Mouse (Mus musculus) hindbrain, embryonic 13.5 days (tissue): ENCODE data around the gene Dcbld2. TPM values are rescaled to one million over a fixed set of nuclear protein-coding genes. Genes with fewer than 3 reads are reported as not detected.

Experiments
- ATAC-seq: fragments of 200-750 bp; cut with Nextera tagmentation; 2 replicates; pipeline ENCODE4 v1.8.0; 2017; ENCODE audit warnings: moderate TSS enrichment; ENCODE audit not compliant: low FRiP score
- H3K27ac ChIP-seq: fragments of 300-500 bp; sonication (generic); 2 replicates; pipeline ENCODE4 v1.5.1; 2015; ENCODE audit warnings: inconsistent platforms, mild to moderate bottlenecking, moderate library complexity
- H3K27me3 ChIP-seq: fragments of 300-500 bp; sonication (generic); 2 replicates; pipeline ENCODE4 v1.6.1; 2015; ENCODE audit warnings: mild to moderate bottlenecking, inconsistent platforms
- H3K36me3 ChIP-seq: fragments of 300-500 bp; sonication (generic); 2 replicates; pipeline ENCODE4 v1.6.1; 2015; ENCODE audit warnings: mild to moderate bottlenecking, inconsistent platforms
- H3K4me1 ChIP-seq: fragments of 300-500 bp; sonication (generic); replicated peaks from 2 replicates; pipeline ENCODE4 v1.6.1; 2015; ENCODE audit warnings: inconsistent platforms
- H3K4me2 ChIP-seq: fragments of 300-500 bp; sonication (generic); 2 replicates; pipeline ENCODE4 v1.6.1; 2015; ENCODE audit warnings: inconsistent platforms, mild to moderate bottlenecking, moderate library complexity
- H3K4me3 ChIP-seq: fragments of 300-500 bp; sonication (generic); 2 replicates; pipeline ENCODE4 v1.5.1; 2015; ENCODE audit warnings: mild to moderate bottlenecking, inconsistent platforms
- H3K9ac ChIP-seq: fragments of 300-500 bp; sonication (generic); 2 replicates; pipeline ENCODE4 v1.6.1; 2015; ENCODE audit warnings: mild to moderate bottlenecking, inconsistent platforms
- H3K9me3 ChIP-seq: fragments of 300-500 bp; sonication (generic); 2 replicates; pipeline ENCODE4 v1.6.1; 2016; ENCODE audit warnings: inconsistent platforms
- WGBS: fragments of 180-500 bp; shearing (Covaris S2); methylation state at CpG from one replicate; pipeline ENCODE4 v1.1.7; 2015; 5-methylcytosine and 5-hydroxymethylcytosine counted together
- polyA plus RNA-seq: library from polyadenylated mRNA; unstranded; fragments of >200 nt; fragmentation: Nextera tagmentation; extraction: Ambion mirVana; gene quantifications from 2 replicates; pipeline ENCODE4 v1.2.1, GENCODE M21; 2015

The Dcbld2 gene
- polyA plus RNA-seq: 5.0 and 5.9 TPM in 2 replicates

GRCm38 (mm10) chr16:58408062-58408486, at the start of gene Dcbld2:
TSS of gene Dcbld2 (plus strand) at chr16:58408443.
- no peaks in the 10 kb centered on the region for H3K36me3 ChIP-seq
- H3K9ac ChIP-seq: peak within 1 kb of the TSS; percentile 88
- H3K27me3 ChIP-seq: no peaks in the 10 kb centered on the region
- peak; percentile 100 for ATAC-seq
- H3K4me3 ChIP-seq: peak within 1 kb of the TSS; percentile 94
- H3K9me3 ChIP-seq: no peaks in the 10 kb centered on the region
- peaks cover 22% of the 10 kb centered on the region for H3K4me1 ChIP-seq
- peak within 1 kb of the TSS; percentile 93 for H3K27ac ChIP-seq
- 0% methylated on average over 31 of the region's 32 CpGs for WGBS
- peak within 1 kb of the TSS; percentile 84 for H3K4me2 ChIP-seq

- ATAC-seq: no peak
- Histone ChIP-seq H3K4me1 (no peaks in the 10 kb centered on the region), H3K27ac (no peak overlapping the region), H3K4me2 (no peak overlapping the region), H3K4me3 (no peak overlapping the region), H3K36me3 (no peaks in the 10 kb centered on the region), H3K9me3 (no peaks in the 10 kb centered on the region), H3K27me3 (no peaks in the 10 kb centered on the region), H3K9ac (no peak overlapping the region)
- 21% methylated on average over 1 of the region's 1 CpGs for WGBS
Measured at GRCm38 (mm10) chr16:58377170-58377569, 31.1 kb upstream of the Dcbld2 start.

- no peaks in the 10 kb centered on the region for H3K36me3 ChIP-seq
- H3K4me1 ChIP-seq: no peaks in the 10 kb centered on the region
- H3K27ac ChIP-seq: no peak overlapping the region
- no peak overlapping the region for H3K9ac ChIP-seq
- no peak overlapping the region for H3K4me3 ChIP-seq
- no peaks in the 10 kb centered on the region for H3K27me3 ChIP-seq
- no peak for ATAC-seq
- WGBS: 68% methylated on average over 13 of the region's 13 CpGs
- H3K4me2 ChIP-seq: no peak overlapping the region
- no peaks in the 10 kb centered on the region for H3K9me3 ChIP-seq
Measured at GRCm38 (mm10) chr16:58377756-58378503, 30.3 kb upstream of the Dcbld2 start.

- H3K36me3 ChIP-seq: no peaks in the 10 kb centered on the region
- H3K27me3 ChIP-seq: no peaks in the 10 kb centered on the region
Measured at GRCm38 (mm10) chr16:58386241-58386757, 21.9 kb upstream of the Dcbld2 start.

GRCm38 (mm10) chr16:58389143-58389755, 19.0 kb upstream of the Dcbld2 start:
- Histone ChIP-seq H3K4me1 (peaks cover 7% of the 10 kb centered on the region; the same call in 1 of the 2 replicates), H3K36me3 (no peaks in the 10 kb centered on the region), H3K4me2 (peak overlapping the region; percentile 9; the same call in 1 of the 2 replicates), H3K4me3 (no peak overlapping the region), H3K9me3 (no peaks in the 10 kb centered on the region), H3K27ac (peak overlapping the region; percentile 32; the same call in 1 of the 2 replicates), H3K9ac (no peak overlapping the region), H3K27me3 (no peaks in the 10 kb centered on the region)
- peak; percentile 66 for ATAC-seq
- 16% methylated on average over 7 of the region's 7 CpGs for WGBS

More at GRCm38 (mm10) chr16:58386241-58386757, 21.9 kb upstream of the Dcbld2 start:
- no peak for ATAC-seq
- Histone ChIP-seq H3K4me2 (no peak overlapping the region), H3K4me3 (no peak overlapping the region), H3K27ac (no peak overlapping the region), H3K4me1 (peaks cover 7% of the 10 kb centered on the region; the same call in 1 of the 2 replicates), H3K9ac (no peak overlapping the region), H3K9me3 (no peaks in the 10 kb centered on the region)
- whole genome bisulfite sequencing: 87% methylated on average over 4 of the region's 4 CpGs

- ATAC-seq: no peak
- Histone ChIP-seq H3K36me3 (no peaks in the 10 kb centered on the region), H3K9me3 (no peaks in the 10 kb centered on the region), H3K4me1 (peaks cover 7% of the 10 kb centered on the region; the same call in 1 of the 2 replicates), H3K27ac (no peak overlapping the region), H3K4me3 (no peak overlapping the region), H3K4me2 (no peak overlapping the region), H3K9ac (no peak overlapping the region), H3K27me3 (no peaks in the 10 kb centered on the region; the same call in 1 of the 2 replicates)
- WGBS: 87% methylated on average over 3 of the region's 3 CpGs
Measured at GRCm38 (mm10) chr16:58393036-58393435, 15.2 kb upstream of the Dcbld2 start.

GRCm38 (mm10) chr16:58394156-58394555, 14.1 kb upstream of the Dcbld2 start:
- Histone ChIP-seq H3K4me2 (no peak overlapping the region), H3K9ac (no peak overlapping the region), H3K36me3 (no peaks in the 10 kb centered on the region), H3K27ac (no peak overlapping the region), H3K4me1 (peaks cover 2% of the 10 kb centered on the region; the same call in 1 of the 2 replicates), H3K4me3 (no peak overlapping the region), H3K9me3 (no peaks in the 10 kb centered on the region), H3K27me3 (no peaks in the 10 kb centered on the region; the same call in 1 of the 2 replicates)
- 90% methylated on average over 5 of the region's 5 CpGs for WGBS
- no peak for ATAC-seq

GRCm38 (mm10) chr16:58398604-58399003, 9.6 kb upstream of the Dcbld2 start:
- WGBS: 89% methylated on average over 3 of the region's 3 CpGs
- Histone ChIP-seq H3K4me2 (no peak overlapping the region), H3K9ac (no peak overlapping the region), H3K27me3 (no peaks in the 10 kb centered on the region; the same call in 1 of the 2 replicates), H3K9me3 (no peaks in the 10 kb centered on the region), H3K4me1 (peaks cover 1% of the 10 kb centered on the region; the same call in 1 of the 2 replicates), H3K4me3 (no peak overlapping the region), H3K27ac (no peak overlapping the region), H3K36me3 (no peaks in the 10 kb centered on the region)
- ATAC-seq: no peak

GRCm38 (mm10) chr16:58401079-58401478, 7.2 kb upstream of the Dcbld2 start:
- Histone ChIP-seq H3K27ac (no peak overlapping the region), H3K4me1 (peaks cover 3% of the 10 kb centered on the region; the same call in 1 of the 2 replicates), H3K9me3 (no peaks in the 10 kb centered on the region), H3K4me3 (no peak overlapping the region), H3K9ac (no peak overlapping the region), H3K4me2 (no peak overlapping the region), H3K36me3 (no peaks in the 10 kb centered on the region), H3K27me3 (no peaks in the 10 kb centered on the region)
- no peak for ATAC-seq
- 39% methylated on average over 2 of the region's 2 CpGs for WGBS

- Histone ChIP-seq H3K9ac (no peak overlapping the region), H3K4me3 (no peak overlapping the region), H3K9me3 (no peaks in the 10 kb centered on the region), H3K27me3 (no peaks in the 10 kb centered on the region), H3K27ac (peak overlapping the region; percentile 30; the same call in 1 of the 2 replicates), H3K4me1 (peaks cover 9% of the 10 kb centered on the region), H3K36me3 (no peaks in the 10 kb centered on the region), H3K4me2 (no peak overlapping the region)
- ATAC-seq: no peak
- WGBS: 37% methylated on average over 7 of the region's 7 CpGs
Measured at GRCm38 (mm10) chr16:58404665-58405064, 3.6 kb upstream of the Dcbld2 start.

GRCm38 (mm10) chr16:58405271-58405670, 3.0 kb upstream of the Dcbld2 start:
- H3K4me2 ChIP-seq: no peak overlapping the region
- H3K27ac ChIP-seq: no peak overlapping the region
- ATAC-seq: no peak
- H3K27me3 ChIP-seq: no peaks in the 10 kb centered on the region
- no peak overlapping the region for H3K9ac ChIP-seq
- H3K4me3 ChIP-seq: no peak overlapping the region
- H3K36me3 ChIP-seq: no peaks in the 10 kb centered on the region
- WGBS: 89% methylated on average over 4 of the region's 4 CpGs
- no peaks in the 10 kb centered on the region for H3K9me3 ChIP-seq
- peaks cover 12% of the 10 kb centered on the region for H3K4me1 ChIP-seq

GRCm38 (mm10) chr16:58408487-58409281, 441 bp downstream of the Dcbld2 start:
- peaks cover 24% of the 10 kb centered on the region for H3K4me1 ChIP-seq
- peak overlapping the region; percentile 84 for H3K4me2 ChIP-seq
- no peaks in the 10 kb centered on the region for H3K36me3 ChIP-seq
- no peaks in the 10 kb centered on the region for H3K27me3 ChIP-seq
- peak; percentile 85 for ATAC-seq
- H3K27ac ChIP-seq: peak overlapping the region; percentile 93
- no peaks in the 10 kb centered on the region for H3K9me3 ChIP-seq
- 0% methylated on average over 41 of the region's 89 CpGs for WGBS
- H3K4me3 ChIP-seq: peak overlapping the region; percentile 94
- peak overlapping the region; percentile 88 for H3K9ac ChIP-seq
